Mouse (Mus musculus): ENCODE measurements around the gene Phactr1.

Phactr1 gene

GRCm38 (mm10) chr13:43173262-43173661 lies 492.8 kb downstream of the Phactr1 start:
- in situ Hi-C loops (cut with MseI, MboI) = loop anchor here in 1 of 2 experiments (10.0 kb wide), 1 partner anchor 152 kb away; no protein-coding TSS in a partner anchor

- in situ Hi-C loops (cut with MseI, MboI) = loop anchor here in 1 of 2 experiments (10.0 kb wide), 1 partner anchor 148 kb away; no protein-coding TSS in a partner anchor
Observed at GRCm38 (mm10) chr13:43176676-43177075, 496.3 kb downstream of the Phactr1 start.

- in situ Hi-C loops (cut with MseI, MboI) = loop anchor here in 1 of 2 experiments (10.0 kb wide), 1 partner anchor 147 kb away; no protein-coding TSS in a partner anchor
Observed at GRCm38 (mm10) chr13:43177317-43177716, 496.9 kb downstream of the Phactr1 start.

GRCm38 (mm10) chr13:43181104-43181503 lies 500.7 kb downstream of the Phactr1 start:
- in situ Hi-C loops (cut with MseI, MboI) = loop anchor here in 1 of 2 experiments (10.0 kb wide), 1 partner anchor 124 kb away; the partner anchor contains the start of gene Gfod1

GRCm38 (mm10) chr13:43182465-43183201 lies 502.2 kb downstream of the Phactr1 start:
- in situ Hi-C loops (cut with MseI, MboI) = loop anchor here in 1 of 2 experiments (10.0 kb wide), 1 partner anchor 122 kb away; the partner anchor contains the start of gene Gfod1

- in situ Hi-C loops (cut with MseI, MboI) = loop anchor here in 1 of 2 experiments (10.0 kb wide), 1 partner anchor 121 kb away; the partner anchor contains the start of gene Gfod1
Observed at GRCm38 (mm10) chr13:43183248-43184055, 503.0 kb downstream of the Phactr1 start.

GRCm38 (mm10) chr13:43187736-43188135 lies 507.3 kb downstream of the Phactr1 start:
- in situ Hi-C loops (cut with MseI, MboI) = loop anchor here in 1 of 2 experiments (10.0 kb wide), 1 partner anchor 117 kb away; the partner anchor contains the start of gene Gfod1

Measured in mouse trophoblast stem cell (cell line).